Mouse (Mus musculus): ENCODE results near the gene Psmb6. TPM values are rescaled to one million over a fixed set of nuclear protein-coding genes. Genes with fewer than 3 reads are reported as not detected.

The Psmb6 gene
- polyA plus RNA-seq, 1 experiment = not detected

DNA sequence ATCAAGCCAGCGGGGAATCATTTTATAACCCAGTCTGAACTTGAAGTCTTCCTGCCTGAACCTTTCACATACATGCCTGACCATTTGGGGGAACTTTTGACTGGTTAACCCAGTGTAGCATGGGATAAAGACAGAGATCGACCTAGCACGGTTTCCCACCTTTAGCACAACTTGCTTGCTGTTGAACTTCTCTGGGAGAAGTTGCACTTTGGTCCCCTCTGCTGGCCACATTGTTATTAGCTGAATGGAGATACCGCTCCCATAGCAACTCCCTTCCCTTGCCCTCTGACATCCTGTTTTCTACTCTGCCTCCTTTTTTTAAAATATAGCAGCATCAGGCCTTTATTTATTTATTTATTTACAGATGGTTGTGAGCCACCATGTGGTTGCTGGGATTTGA lies 18.8 kb upstream of the Psmb6 start:
- TF ChIP-seq POLR2A (IDR thresholded peaks at IDR 0.05; ENCODE audit: insufficient read depth, low read depth, low read length) (no peak), CTCF (IDR thresholded peaks at IDR 0.05; ENCODE audit: insufficient read depth, low read depth, low read length) (no peak)
- Histone ChIP-seq H3K4me3 (ENCODE audit: insufficient read depth, low read depth, low read length) (no peak overlapping the region), H3K4me1 (ENCODE audit: control insufficient read depth, insufficient read depth, low read length) (peaks cover 6% of the 10 kb centered on the region), H3K27ac (ENCODE audit: insufficient read depth, low read depth, low read length) (no peak overlapping the region)
- 23% methylated on average over 4 of the region's 4 CpGs for WGBS

DNA sequence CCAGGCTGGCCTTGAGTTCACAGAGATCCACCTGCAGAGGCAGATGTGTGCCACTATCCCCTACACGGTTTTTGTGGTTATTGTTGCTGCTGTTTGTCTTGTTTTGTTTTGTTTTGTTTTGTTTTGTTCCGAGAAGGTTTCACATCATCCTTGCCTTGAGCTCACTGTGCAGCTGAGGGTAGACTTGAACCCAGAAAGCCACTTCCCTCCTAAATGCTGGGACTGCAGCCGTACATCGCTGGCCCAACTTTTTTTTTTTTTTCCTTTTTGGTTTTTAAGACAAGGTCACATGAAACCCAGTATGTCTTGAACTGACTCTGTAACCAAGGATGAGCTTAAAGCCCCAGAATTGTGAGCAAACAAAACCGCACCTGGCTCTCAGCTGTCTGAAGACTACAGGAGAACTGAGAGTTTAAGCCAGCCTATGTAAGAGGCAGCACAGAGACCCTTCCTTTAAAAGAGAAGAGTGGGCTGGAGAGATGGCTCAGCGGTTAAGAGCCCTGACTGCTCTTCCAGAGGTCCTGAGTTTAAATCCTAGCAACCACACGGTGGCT lies 18.1 kb upstream of the Psmb6 start:
- WGBS = 79% methylated on average over 7 of the region's 7 CpGs
- H3K4me3 ChIP-seq (ENCODE audit: insufficient read depth, low read depth, low read length) = no peak overlapping the region

DNA sequence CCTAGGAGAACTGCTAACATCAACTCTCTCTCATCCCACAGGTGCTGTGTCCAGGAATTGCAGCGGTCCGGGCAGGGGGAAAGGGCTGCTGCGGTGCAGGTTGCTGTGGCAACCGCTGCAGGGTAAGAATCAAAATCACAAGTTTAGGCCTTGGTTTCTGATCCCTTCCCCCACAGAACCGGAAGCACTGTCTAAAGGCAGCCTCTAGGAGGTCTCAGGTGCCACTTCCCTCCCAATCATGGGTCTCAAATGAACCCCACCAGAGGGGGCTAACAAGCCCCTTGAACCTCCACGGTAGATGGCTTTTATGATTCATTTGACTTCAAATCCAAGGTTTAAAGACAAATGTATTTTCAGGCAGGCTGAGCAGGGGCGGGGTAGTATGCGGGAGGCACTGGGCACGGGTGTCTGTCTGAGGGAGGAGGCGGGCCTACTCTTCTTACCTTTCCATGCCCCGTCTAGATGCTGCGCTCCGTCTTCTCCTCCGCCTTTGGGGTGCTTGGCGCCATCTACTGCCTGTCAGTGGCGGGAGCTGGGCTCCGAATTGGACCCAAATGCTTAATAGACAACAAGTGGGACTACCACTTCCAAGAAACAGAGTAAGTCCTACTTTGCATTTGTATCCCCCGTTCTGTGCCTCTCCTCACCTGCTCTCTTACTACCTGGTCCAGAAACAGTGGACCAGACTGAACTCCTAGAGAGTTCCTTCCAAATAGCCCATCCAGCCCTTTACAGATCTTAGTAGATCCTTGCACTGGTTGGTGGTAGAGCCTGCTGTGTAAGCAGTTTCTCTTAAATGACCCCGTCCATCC lies 15.2 kb upstream of the Psmb6 start:
- Histone ChIP-seq H3K27ac (ENCODE audit: insufficient read depth, low read depth, low read length) (no peak overlapping the region), H3K4me3 (ENCODE audit: insufficient read depth, low read depth, low read length) (peak overlapping the region; percentile 27), H3K4me1 (ENCODE audit: control insufficient read depth, insufficient read depth, low read length) (peaks cover 8% of the 10 kb centered on the region)
- TF ChIP-seq POLR2A (IDR thresholded peaks at IDR 0.05; ENCODE audit: insufficient read depth, low read depth, low read length) (no peak), CTCF (IDR thresholded peaks at IDR 0.05; ENCODE audit: insufficient read depth, low read depth, low read length) (peak; percentile 65)
- WGBS = 9% methylated on average over 19 of the region's 19 CpGs

More for the DNA sequence above, 18.1 kb upstream of the Psmb6 start:
- TF ChIP-seq POLR2A (IDR thresholded peaks at IDR 0.05; ENCODE audit: insufficient read depth, low read depth, low read length) = no peak
- TF ChIP-seq CTCF (IDR thresholded peaks at IDR 0.05; ENCODE audit: insufficient read depth, low read depth, low read length) = no peak
- Histone ChIP-seq H3K27ac (ENCODE audit: insufficient read depth, low read depth, low read length) (no peak overlapping the region), H3K4me1 (ENCODE audit: control insufficient read depth, insufficient read depth, low read length) (peaks cover 6% of the 10 kb centered on the region)

DNA sequence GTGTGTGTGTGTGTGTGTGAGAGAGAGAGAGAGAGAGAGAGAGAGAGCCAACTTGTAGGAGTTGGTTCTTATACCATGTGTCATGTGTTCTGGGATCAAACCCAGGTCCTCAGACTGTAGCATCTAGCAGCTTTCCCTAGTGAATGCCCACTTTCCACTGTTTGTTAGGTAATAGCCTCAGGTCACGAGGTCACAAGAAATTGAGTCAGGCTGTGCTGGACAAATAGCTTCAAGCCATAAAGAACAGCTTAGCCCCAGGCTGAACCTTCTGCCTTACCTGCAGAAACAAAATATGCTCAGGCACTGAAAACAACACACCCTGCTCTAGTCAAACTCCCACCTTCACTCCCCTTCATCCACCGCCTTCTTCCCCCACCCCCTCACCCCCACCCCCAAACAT lies 13.9 kb upstream of the Psmb6 start:
- H3K27ac ChIP-seq (ENCODE audit: insufficient read depth, low read depth, low read length) = no peak overlapping the region
- WGBS = 57% methylated on average over 2 of the region's 2 CpGs
- H3K4me1 ChIP-seq (ENCODE audit: control insufficient read depth, insufficient read depth, low read length) = peaks cover 8% of the 10 kb centered on the region
- no peak overlapping the region for H3K4me3 ChIP-seq (ENCODE audit: insufficient read depth, low read depth, low read length)
- TF ChIP-seq CTCF (IDR thresholded peaks at IDR 0.05; ENCODE audit: insufficient read depth, low read depth, low read length) = no peak
- no peak for TF ChIP-seq POLR2A (IDR thresholded peaks at IDR 0.05; ENCODE audit: insufficient read depth, low read depth, low read length)

DNA sequence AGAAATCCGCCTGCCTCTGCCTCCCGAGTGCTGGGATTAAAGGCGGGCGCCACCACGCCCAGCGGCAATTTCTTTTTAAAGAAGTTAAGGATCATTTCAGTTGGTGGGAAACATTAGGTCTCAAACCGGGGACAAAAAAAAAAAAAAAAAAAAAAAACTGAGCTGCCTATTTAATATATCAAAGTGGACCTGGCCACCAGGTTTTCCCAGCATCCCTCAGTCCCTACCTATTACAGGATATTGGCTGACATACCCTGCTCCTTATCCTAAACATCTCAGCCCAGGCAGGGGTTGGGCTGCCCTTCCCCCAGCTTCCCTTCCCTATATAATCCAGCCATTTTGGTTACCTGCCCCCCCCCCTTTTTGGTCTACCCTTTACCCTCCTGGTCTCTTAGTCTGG lies 13.3 kb upstream of the Psmb6 start:
- WGBS = 88% methylated on average over 7 of the region's 7 CpGs
- no peak overlapping the region for H3K4me3 ChIP-seq (ENCODE audit: insufficient read depth, low read depth, low read length)

DNA sequence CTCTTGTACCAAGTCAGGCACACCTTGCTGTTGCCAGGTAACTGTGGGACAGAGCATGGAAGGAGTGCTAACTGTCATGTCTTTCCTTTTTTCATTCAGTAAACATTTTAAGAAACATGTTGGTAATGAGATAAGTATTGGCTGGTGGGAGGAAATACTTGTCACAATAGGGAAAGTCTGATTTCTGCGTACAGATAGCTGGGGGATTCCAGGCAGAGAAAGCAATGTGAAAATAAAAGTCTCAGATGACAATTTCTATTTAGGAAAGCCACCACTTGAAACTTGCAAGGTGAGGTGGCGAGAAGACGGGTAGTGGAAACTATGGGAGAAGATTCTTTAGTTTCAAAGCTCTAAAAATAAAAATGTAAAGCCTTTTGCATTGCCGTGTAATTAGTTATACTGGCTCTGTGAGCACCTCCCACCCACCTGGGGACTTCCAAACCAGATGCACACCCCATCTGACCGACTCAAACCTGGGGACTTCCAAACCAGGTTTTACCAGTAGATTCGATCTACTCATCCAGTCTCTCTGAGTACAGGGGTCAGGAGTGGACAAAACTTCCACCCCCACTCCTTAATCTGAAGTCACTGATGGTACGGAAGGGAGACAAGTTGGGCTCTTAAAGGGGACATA lies 12.3 kb upstream of the Psmb6 start:
- no peak overlapping the region for H3K4me3 ChIP-seq (ENCODE audit: insufficient read depth, low read depth, low read length)
- no peak overlapping the region for H3K27ac ChIP-seq (ENCODE audit: insufficient read depth, low read depth, low read length)
- TF ChIP-seq POLR2A (IDR thresholded peaks at IDR 0.05; ENCODE audit: insufficient read depth, low read depth, low read length) (no peak), CTCF (IDR thresholded peaks at IDR 0.05; ENCODE audit: insufficient read depth, low read depth, low read length) (no peak)
- WGBS = 68% methylated on average over 7 of the region's 7 CpGs
- peaks cover 8% of the 10 kb centered on the region for H3K4me1 ChIP-seq (ENCODE audit: control insufficient read depth, insufficient read depth, low read length)

More for the DNA sequence above, 13.3 kb upstream of the Psmb6 start:
- Histone ChIP-seq H3K27ac (ENCODE audit: insufficient read depth, low read depth, low read length) (no peak overlapping the region), H3K4me1 (ENCODE audit: control insufficient read depth, insufficient read depth, low read length) (peaks cover 8% of the 10 kb centered on the region)
- no peak for TF ChIP-seq POLR2A (IDR thresholded peaks at IDR 0.05; ENCODE audit: insufficient read depth, low read depth, low read length)
- no peak for TF ChIP-seq CTCF (IDR thresholded peaks at IDR 0.05; ENCODE audit: insufficient read depth, low read depth, low read length)

DNA sequence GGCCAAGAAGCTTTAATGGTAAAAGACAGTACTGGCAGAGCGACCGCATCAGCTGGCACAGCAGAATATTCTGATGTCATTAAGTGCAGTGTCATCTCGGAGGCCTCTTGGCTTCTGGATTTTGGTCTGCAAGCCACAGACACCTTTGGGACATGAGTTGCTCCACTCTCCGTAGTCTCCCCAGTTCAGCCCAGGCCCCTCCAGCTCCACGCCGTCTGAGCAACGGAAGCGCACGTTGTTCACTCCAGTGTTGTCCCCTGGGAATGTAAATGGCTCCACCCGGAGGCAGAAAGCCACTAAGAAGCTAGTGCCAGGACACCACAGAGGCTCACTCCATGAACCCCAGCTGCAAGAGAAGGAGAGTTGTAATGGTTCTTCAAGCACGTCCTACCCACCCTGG lies 11.6 kb upstream of the Psmb6 start:
- TF ChIP-seq CTCF (IDR thresholded peaks at IDR 0.05; ENCODE audit: insufficient read depth, low read depth, low read length) (no peak), POLR2A (IDR thresholded peaks at IDR 0.05; ENCODE audit: insufficient read depth, low read depth, low read length) (no peak)
- Histone ChIP-seq H3K27ac (ENCODE audit: insufficient read depth, low read depth, low read length) (no peak overlapping the region), H3K4me3 (ENCODE audit: insufficient read depth, low read depth, low read length) (no peak overlapping the region), H3K4me1 (ENCODE audit: control insufficient read depth, insufficient read depth, low read length) (peaks cover 8% of the 10 kb centered on the region)
- WGBS = 54% methylated on average over 11 of the region's 11 CpGs

DNA sequence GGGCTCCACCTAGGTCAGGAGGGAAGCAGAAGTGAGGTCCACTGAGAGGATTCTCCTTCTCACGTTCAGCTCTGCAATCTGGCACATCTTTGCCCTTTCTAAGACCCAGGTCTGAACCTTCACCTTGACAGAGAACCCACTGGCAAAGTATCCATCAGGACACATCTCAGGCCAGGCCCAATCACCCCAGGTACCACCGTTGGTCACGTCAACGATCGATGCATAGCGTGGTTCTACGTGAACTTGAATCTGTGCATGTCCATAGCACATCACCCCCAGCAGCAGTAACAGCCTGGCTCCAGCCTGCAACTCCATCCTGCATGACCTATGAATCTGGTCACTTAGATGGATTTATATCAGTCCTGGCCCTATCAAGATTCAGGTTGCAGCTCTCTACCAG lies 10.9 kb upstream of the Psmb6 start, which contains the start of gene Vmo1:
TSS of gene Vmo1 (minus strand) at position 329 of the 400 bp plus-strand sequence.
- TF ChIP-seq POLR2A (IDR thresholded peaks at IDR 0.05; ENCODE audit: insufficient read depth, low read depth, low read length) = no peak
- TF ChIP-seq CTCF (IDR thresholded peaks at IDR 0.05; ENCODE audit: insufficient read depth, low read depth, low read length) = no peak
- Histone ChIP-seq H3K4me3 (ENCODE audit: insufficient read depth, low read depth, low read length) (no peak within 1 kb of the TSS), H3K27ac (ENCODE audit: insufficient read depth, low read depth, low read length) (no peak within 1 kb of the TSS), H3K4me1 (ENCODE audit: control insufficient read depth, insufficient read depth, low read length) (peaks cover 8% of the 10 kb centered on the region)
- WGBS = 89% methylated on average over 7 of the region's 7 CpGs

DNA sequence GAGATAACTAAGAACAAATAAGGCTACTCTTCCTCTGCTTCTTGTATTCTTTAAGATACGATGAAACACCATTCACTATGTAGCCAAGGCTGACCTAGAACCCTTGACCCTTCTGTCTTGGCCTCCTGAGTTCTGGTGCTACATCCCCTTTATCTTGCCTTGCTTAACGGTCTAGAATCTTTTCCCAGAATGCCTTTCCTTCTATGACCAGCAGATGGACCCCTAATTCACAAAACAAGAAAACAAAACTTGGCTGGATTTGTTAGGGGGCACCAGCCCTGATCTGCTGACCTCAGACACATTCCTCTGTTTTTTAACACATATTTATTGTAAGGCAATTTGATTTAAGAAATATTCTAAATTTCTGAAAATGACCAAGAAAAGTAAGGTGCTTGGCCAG lies 8.8 kb upstream of the Psmb6 start:
- TF ChIP-seq CTCF (IDR thresholded peaks at IDR 0.05; ENCODE audit: insufficient read depth, low read depth, low read length) (no peak), POLR2A (IDR thresholded peaks at IDR 0.05; ENCODE audit: insufficient read depth, low read depth, low read length) (no peak)
- WGBS = 28% methylated on average over 2 of the region's 2 CpGs
- Histone ChIP-seq H3K4me1 (ENCODE audit: control insufficient read depth, insufficient read depth, low read length) (peaks cover 8% of the 10 kb centered on the region), H3K27ac (ENCODE audit: insufficient read depth, low read depth, low read length) (no peak overlapping the region), H3K4me3 (ENCODE audit: insufficient read depth, low read depth, low read length) (no peak overlapping the region)

Measured in olfactory bulb, adult 2 months (tissue).